Mouse (Mus musculus): ENCODE data around the gene Tomm40l.

- TF ChIP-seq CTCF (IDR thresholded peaks at IDR 0.05; ENCODE audit: extremely low read depth, insufficient read depth, insufficient read length, insufficient replicate concordance), result no peak
- no peak for TF ChIP-seq POLR2A (IDR thresholded peaks at IDR 0.05; ENCODE audit: low read depth, low read length)
These were observed 30.0 kb downstream of the Tomm40l start for GRCm38 (mm10) chr1:171192283-171192682.
